Mouse (Mus musculus) c-Kit-negative CD71-positive TER-119-positive erythroid progenitor cells, embryonic 14.5 days (primary cell): Measurements from ENCODE around the gene Gnb4.

Experiments
- DNase-seq: peaks from one replicate; pipeline ENCODE4 v3.0.0-alpha.2; 2013; ENCODE audit warnings: low read depth, low spot score

Gene Gnb4

DNA sequence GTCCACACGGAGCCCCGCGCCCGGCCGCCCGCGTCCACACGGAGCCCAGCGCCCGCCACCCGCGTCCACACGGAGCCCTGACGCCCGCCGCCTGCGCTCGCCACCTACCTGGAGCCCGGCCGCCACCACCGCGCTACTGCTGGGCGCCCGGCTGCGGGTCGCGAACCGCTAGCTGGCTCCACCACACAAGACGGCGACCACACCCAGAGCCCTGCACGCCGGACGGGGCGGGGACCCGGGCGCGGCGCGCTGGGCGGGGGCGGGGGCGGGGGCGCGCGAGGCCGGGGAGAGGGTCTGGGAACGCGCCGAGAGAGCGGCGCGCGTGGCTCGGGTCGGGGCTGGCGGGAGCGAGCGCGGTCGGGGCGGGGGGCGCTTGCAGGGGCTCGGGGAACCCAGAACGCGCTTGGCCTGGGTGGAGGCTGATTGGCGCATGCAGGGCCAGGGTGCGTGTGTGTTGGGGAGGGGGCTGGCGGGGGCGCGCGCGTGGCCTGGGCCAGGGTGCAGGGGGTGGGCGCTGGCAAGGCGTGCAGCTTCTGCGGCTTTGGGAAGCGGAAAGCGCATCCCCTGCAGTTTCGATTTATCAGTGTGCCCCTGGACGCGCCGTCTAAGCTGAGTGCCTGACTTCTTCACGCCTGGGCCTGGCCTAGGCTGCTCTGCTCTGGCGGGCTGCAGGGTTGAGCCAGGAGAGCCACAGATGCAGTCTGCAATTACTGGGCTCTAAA, at the start of gene Gnb4:
TSS of gene Gnb4 (minus strand) at position 255 of the 722 bp plus-strand sequence.
- no peak for DNase-seq

DNA sequence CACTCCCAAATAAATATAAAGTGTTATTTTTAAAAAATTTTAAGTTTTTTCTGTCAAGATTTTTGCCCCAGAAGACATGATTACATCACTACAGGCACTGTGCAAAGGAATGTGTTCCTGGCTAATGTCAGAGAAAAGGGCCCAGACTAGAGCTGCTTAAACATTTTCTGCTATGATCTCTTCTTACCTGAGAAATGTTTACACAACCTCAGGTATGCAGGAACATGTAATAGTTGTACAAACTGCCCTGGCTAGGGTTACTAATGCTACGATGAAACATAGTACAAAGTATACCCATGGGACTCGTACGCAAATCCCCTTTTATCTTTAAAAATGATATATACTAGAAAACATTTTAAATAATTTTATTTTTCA, 45.2 kb upstream of the Gnb4 start:
- DNase-seq = no peak

DNA sequence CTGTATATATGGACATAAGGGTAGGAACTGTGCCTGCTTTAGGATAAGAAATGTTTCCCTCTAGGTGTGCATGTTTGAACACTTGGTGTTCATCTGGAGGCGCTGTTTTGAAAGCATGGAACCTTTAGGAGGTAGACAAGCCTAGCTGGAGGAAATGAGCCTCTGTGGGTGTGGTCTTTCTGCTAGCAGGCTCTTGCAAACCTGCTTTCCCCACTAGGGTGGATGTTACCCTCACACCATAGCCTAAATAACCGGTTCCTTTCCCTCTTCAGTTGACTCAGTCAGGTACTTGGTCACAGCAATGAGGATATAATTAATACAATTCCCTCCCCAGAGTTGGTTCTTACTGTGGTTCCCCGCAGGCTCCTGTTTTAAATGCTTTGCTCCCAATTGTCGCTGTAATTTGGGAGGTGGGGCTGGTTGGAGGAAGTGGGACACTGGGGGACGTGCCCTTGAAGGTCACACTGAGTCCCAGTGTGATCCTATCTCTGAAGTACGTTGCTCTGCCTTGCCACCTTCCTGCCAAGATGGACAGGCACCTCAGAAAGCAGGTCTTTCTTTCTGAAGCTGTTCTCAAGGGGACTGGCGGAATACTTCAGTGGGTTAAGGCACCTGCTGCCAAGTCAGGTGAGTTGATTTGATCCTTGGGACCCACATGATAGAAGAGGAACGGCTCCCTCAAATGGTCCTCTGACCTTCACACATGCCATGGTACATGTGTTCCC, 44.6 kb upstream of the Gnb4 start:
- DNase-seq = no peak

DNA sequence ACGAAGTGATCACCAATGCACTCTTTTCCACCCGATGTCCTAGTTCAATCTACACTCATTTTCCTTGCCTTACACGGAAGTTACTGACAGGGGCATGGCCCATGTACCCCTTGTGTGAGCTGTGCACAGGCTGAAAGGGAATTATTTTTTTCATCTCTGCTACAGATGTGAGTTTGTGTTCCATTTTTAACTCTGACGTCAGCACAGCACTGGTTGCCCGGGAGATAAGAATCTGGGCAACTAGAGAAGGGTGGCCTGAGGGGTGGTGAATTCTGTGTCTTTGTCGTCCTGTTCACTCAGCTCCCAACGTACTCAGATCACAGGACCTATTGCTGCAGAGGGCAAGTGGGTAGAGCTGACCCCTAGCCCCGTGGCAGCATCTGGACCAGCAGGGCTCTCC, 43.9 kb upstream of the Gnb4 start:
- no peak for DNase-seq

DNA sequence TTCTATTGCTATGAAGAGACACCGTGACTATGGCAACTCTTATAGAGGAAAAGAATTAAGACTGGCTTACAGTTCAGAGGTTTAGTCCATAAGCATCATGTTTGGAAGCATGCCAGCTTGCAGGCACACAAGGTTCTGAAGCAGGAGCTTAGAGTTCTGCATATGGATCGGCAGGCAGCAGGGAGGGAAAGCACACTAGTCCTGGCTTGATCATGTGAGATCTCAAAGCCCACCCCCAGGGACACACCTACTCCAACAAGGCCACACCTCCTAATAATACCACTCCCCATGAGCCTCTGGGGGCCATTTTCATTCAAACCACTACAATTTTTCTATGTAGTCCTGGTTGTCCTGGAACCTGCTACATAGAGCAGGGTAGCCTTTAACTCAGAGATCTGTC, 43.1 kb upstream of the Gnb4 start:
- DNase-seq = no peak

DNA sequence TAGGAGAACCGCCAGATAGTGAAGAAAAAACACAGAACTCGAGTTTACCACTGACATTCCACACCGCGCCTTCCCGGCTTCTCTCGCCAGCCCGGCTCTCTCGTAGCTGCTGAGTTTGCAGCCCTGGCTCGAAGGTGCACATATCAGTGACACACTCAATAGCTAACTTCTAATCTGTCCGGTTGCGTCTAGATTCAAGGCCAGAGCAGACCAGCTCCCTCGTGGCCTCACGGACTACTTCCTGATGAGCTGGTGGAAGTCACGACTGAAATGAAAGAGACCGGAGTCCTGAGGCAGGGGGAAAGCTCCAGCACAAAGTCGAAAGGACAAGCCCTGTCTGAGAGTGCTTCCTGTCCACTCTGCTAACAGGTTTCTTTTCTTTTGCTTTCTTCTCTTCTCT, 42.4 kb upstream of the Gnb4 start:
- DNase-seq = no peak

DNA sequence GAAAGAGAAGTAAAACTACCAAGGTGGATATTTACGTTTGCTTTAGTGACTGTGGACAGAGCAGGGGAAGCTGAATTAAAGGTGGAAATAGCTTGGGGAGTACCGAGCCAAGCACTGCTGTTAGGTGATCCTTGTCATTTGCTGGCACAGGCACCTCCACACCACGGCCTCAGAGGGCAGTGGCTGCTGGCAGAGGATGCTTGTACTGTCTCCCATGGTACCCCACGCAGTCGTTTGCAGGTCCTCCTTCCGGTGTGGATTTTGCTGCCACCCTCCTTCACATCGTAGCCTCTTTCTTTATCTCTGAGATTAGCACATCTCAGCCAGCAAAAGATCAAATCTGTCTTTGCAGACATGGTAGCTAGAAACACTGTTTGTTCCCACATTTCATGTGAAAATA, 42.0 kb upstream of the Gnb4 start:
- DNase-seq = no peak

DNA sequence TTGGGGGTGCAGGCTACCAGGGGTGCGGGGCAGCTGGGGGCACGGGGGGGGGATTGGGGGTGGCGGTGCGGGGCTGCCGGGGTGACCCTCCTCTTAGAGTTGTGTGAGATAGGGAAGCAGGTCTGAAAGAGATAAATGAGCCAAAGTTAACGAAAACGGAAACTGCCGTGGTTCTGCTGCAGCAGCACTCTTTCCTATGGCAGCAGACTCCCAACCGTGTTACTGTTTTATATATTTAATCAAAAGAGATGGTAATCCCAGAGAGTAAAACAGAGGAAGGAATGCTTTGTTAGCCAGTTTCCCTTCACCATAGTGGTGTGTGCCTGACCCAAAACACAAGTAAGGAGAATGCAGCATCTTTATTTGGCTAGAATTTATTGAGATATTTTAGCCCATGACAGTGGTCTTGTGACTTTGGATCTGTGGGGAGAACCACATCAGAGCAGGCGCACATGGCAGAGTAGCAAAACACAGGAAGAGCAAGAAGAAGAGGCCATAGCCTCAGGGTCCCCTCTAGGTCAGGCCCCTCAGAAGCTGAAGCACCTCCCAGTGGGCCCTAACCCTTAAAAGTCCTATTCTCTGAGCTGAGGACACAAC, 40.1 kb upstream of the Gnb4 start:
- no peak for DNase-seq

DNA sequence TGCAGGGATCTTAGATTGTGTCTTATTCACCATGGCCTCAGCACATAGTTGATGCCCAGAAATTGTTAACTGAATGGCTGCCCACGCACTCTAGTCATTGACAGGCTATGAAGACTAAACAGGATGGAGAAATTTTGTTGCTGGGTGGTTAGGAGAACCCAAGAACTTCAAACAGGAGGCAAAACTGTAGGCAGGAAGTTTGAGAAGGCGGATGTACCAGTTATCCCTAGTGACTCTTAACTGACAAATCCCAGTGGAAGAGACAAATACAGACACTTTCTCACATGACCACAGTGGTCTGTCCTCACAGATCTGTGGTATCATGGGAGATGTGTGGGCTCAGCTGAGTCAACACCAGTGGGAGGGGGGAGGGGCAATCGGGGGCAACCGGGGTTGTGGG, 39.6 kb upstream of the Gnb4 start:
- no peak for DNase-seq

DNA sequence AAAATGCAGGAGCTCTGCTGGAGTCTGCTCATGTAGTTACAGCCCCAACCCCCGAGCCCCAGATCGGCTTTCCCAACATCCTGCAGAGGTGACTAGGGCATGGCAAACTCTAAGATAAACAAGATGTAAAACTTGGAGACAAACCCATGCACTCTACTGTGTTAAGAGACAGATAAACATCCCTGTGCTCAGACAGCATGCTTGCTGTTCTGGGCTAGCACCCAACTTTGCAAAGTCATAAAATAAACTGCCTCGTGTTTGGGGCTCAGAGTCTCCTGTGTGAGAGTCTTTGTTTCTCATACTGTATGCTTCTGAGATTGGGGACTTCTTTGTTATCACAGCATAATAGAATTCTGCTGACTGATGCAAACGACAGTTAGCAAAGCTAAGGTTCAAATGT, 36.4 kb upstream of the Gnb4 start:
- no peak for DNase-seq

DNA sequence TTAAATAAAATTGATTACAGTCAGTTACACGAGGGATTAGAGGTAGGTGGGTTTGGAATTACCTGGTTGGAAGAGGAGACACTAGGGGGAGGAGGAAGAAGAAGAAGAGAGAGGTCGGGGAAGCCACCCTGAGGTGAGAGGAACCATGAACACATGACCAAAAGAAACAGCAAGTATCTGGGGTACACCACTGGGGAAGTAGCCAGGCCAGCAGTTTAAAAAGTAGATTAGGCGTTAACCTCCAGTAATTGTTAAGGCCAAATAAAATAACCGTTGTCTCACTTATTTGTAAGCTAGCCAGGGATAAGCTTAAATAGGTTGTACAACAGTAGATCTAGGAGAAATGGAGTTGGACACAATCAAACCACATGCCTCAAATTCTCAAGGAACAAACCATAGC, 32.9 kb upstream of the Gnb4 start:
- no peak for DNase-seq

DNA sequence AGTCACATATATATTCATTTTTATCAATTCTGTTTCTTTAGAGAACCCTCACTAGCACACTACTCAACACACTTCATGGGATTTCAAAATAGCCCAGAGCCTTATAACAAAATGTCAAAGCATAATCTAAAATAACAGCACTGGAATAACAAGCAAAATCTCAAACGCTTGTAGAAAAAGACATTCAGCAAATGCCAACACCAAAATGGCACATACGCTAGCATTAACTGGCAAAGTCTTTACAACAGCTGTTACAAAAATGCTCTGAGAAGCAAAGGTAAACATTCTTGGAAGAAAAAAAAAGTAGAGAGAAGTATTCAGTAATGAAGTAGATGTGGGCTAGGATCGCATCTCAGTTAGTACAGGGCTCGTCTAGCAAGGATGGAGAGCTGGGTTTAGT, 30.5 kb upstream of the Gnb4 start:
- DNase-seq = no peak

DNA sequence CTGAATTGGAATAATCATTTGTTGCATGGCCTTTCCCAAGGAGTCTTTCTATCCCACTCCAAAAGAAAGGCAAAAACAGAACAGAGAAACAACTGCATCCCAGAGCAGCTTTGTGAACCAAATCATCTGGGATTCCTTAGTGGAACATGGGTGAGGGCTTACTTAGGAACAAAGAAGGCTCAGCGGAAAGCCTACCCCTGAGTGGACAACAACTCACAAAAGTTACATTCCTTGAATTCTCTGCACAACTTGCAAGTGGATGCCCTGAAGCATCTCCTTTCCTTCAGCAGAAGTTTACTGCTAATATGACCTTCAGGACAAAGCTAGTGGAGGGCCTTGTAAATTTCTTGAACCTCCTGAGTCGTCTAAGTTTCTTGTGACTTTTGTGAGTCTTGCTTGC, 28.4 kb upstream of the Gnb4 start:
- no peak for DNase-seq

DNA sequence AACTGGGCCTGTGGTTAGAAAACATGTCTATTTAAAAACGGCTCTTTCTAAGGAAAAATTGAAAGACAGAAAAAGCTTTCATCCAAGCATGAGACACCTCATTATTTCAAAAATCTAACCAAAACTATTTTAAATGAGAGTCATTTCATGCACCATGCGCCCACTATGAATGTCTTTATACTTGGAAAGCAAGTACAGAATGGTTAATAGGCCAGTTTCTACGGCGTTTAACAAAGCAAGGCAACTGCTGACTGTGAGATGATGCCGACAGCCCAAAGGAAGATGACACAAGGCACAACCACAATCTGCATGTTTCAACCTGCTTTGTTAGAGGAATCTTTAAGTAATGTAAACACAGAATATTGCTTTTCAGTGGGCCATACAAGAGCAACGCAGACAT, 25.7 kb upstream of the Gnb4 start:
- no peak for DNase-seq

DNA sequence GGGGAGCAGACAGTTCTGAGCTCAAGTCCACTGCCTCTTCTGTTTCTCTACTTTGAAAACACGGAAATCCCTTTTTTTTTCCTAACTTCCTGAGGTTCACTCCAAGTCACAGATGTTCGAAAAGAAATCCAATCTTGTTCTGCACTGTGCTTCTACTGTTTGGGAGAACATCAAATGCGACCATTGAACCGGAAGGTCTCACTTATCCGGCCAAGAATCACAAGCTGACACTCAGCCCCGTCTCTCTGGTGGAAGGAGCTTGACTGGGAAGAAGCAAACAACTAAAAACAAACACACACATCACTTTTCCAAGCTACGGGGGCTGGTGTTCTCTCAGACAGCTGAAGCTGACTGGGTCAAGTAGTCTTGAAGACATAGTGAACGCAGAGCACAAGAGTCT, 21.9 kb upstream of the Gnb4 start:
- no peak for DNase-seq

DNA sequence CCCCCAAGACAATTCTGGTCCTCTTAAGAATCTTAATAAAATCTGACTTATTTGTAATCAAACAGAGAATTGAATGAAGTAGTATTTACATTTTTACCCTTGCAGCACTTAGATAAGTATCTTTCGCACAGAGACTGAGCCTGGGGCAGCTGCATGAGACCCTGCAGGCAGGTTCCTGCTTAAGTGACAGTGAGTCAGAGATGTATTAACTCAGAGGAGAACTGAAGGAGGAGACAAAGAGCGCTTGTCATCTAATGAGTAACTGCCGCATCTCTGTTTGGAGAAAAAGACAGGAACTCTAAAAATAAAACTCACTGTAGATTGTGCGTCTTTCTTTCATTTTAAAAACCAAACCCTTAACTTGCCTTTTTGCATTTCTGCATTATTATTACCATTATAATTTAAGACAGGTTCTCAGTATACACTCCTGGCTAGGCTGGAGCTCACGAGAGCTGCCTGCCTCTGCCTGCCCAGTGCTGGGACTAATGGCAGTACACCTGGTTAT, 16.4 kb upstream of the Gnb4 start:
- no peak for DNase-seq

DNA sequence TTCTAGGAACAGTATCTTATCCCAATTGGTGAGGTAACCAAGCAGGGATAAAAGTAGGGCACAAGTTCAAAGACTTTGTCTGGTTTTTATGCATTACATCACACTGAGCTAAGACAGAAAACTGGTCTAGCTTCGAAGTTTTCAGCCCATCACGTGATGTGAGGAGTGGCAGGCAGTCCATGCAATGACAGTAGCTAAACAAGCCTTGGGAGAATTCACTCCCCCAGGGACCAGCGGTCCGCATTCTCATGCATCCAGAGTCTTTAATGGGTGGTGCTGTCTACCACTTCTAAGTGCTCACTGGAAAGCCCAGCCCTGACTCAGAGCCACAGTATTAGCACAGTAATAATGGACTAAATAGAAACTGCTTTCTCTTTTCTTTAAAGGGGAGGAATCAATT, 13.8 kb upstream of the Gnb4 start:
- DNase-seq = no peak

DNA sequence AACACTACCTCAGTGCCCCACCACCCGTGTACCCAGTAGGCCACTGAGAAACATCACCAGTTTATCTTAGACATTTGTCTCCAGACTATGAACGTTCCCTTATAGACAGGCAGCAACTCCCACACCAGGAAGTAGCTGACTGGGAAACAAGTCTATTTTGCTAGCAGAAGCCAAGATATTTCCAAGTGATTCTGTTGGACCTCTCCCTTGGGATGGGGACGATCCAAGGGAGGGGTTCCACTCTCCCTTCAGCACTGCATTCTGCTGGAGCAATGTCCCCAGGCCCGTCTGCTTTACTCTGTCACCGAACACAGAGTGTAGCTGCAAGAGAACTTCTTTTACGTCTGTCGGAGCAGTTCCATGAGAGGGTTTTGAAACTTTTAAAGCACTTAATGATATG, 11.8 kb upstream of the Gnb4 start:
- DNase-seq = no peak

DNA sequence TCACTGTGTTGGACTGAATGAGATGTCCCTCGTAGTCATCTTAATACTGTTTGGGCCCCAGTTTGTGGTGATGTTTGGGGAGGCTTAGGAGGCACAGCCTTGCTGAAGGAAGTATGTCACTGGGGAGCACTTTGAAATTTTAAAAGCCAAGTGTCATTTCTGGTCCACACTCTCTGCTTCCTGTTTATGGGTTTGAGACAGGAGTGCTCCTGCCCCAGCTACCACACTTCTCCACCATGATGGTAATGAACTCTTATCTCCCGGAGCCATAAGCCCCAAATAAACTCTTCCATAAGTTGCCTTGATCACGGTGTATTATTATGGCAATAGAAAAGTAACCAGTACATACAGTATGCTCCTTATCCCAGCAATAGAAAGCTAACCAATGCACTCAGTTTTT, 5.7 kb upstream of the Gnb4 start:
- no peak for DNase-seq

DNA sequence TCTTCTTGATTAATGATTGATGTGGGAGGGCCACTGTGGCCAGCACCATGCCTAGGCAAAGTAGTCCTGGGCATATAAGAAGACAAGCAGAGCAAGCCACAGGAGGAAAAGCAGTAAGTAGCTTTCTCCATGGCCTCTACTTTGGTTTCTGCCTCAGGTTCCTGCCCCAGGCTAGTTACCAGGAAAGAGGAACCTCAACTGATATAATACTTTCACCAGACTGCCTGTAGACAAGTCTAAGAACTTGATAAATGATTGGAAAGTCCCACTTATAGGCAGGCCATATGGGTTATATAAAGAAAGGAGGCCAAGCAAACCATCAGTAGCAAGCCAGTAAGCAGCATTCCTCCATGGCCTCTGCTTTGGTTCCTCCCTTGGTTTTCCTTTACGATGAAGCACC, 5.3 kb upstream of the Gnb4 start:
- DNase-seq = no peak

DNA sequence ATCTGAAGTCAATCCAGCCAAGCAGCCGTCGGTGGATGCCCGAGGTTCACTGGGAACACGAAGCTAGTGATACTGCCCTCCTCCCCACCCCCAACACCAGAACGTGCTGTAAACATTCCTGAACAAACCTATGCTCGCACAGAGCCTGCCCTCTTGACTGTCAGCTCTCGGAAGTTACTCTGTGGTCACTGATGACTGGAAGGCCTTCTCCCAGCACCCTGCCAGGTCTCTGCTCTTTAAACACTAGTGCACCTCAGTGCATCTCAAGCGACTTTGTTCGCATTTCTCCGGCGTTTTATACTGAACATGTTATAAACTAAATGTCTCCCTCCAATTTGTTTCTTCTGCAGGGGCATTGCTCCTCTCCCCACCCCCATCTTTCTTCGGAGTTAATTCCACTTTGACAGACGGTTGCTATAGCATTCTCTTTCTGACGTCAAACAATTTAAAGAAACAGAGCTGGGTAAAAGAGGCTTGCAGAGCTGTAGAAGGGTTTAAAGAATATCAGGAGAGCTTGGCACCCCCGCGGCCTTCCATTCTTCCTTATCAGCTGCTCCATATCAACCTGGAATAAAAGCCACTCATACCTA, 763 bp upstream of the Gnb4 start:
- no peak for DNase-seq

DNA sequence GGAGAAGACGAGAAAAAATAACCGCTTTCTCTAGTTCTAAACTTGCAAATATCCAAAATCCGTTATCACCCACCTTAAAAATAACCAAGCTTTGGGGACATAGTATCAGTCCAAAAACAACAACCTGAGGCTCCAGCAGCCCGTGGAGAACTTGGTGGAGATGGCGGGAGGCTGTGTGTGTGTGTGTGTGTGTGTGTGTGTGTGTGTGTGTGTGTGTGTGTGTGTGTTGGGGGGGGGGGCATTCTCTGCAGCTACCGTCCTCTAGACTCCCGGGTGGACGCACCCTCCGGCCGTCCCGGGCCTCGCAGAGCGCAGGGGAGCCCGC, 417 bp downstream of the Gnb4 start:
- no peak for DNase-seq

DNA sequence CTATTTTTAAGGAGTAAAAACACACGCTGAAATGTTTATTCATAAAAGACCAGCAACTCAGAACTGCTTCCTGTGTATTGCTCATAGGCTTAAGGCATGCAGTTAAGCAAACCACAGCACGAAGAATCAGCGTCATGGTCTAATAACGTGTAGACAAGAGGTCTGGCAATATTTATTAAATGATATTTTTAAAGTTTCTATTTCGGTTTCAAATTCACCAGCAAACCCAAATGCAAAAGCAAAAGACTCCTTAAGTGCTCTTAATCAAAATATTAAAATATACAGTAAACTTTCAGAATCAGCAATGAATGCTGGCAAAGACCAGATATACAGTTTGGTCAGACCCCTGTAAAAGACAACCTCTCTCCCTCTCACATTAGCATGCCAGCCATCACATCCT, 1.0 kb downstream of the Gnb4 start:
- DNase-seq = no peak
